Mouse (Mus musculus) kidney, adult 11 months (tissue): ENCODE measurements around the gene Dazap2.
A peak's percentile ranks its signal among the peaks of the same experiment; 100 is the strongest.
"Not testable (repeated sequence)": the region's sequence is repeated elsewhere in the genome, so short reads cannot be mapped to it uniquely, and the experiment has no call there.

Source experiments
- DNase-seq: peaks from one replicate; pipeline ENCODE4 v3.0.0; 2022

Gene Dazap2

DNA sequence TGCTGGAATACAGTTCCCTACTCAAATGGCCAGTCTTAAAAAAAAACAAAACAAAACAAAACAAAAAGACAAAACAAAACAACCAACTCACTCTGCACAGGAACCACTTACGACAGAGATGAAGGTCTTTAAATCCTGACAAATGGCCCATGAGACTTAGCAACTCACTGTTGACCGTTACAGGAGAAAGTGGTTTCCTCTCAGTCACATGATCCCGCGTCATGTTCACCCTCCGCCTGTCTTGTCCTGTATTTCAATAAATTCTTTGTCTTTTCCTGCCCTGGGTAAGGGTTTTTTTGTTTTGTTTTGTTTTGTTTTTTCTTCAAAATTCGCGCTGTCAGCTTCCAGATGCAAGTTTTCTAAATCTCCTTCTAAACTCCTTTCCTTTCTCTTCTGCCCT, 3.2 kb upstream of the Dazap2 start:
- DNase-seq, result no peak

DNA sequence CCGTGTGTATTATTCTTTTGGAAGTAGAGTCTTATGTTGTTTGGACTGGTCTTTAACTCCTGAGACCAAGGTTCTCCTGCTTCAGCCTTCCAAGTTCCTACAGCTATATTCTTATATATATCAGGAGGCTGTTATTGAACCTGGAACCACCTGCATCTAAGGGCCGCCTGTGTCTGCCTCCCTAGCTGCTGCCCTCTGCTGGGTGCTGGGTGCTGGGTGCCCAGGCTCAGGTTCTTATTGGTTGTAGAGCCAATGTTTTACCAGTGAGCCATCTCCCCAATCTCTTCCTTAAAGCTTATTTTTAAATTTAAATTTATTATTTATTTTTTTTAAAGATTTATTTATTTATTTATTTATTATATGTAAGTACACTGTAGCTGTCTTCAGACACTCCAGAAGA, 2.7 kb upstream of the Dazap2 start:
- no peak for DNase-seq

GRCm38 (mm10) chr15:100613584-100613983, 1.6 kb upstream of the Dazap2 start:
- peak; percentile 66 for DNase-seq

- DNase-seq, result peak; percentile 62
These were observed 742 bp upstream of the Dazap2 start for GRCm38 (mm10) chr15:100614218-100614995.

GRCm38 (mm10) chr15:100615825-100616220, 674 bp downstream of the Dazap2 start:
- peak; percentile 86 for DNase-seq

DNA sequence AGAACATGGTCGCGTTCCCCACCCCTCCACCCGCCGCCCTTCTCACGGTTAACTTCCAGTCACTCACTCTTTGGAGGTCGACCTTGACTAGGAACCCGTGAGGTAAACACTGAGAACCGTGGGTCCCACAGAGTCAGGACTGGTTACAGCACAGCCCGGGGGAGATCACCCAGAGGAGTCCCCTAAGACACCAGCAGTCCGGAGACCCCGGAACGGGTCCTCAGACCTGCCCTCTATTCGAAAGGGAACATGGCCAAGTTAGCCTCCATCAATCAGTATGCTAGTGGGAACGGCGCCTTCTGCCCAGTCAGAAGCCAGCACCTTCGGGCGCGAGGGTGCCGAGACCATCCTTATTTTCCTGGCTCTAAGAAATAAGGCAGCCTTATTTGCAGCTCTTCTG, 1.1 kb downstream of the Dazap2 start:
- peak; percentile 64 for DNase-seq

- no peak for DNase-seq
These were observed 4.1 kb downstream of the Dazap2 start for GRCm38 (mm10) chr15:100619200-100619599.

GRCm38 (mm10) chr15:100621671-100622070, 6.5 kb downstream of the Dazap2 start:
- not testable (repeated sequence) for DNase-seq

DNA sequence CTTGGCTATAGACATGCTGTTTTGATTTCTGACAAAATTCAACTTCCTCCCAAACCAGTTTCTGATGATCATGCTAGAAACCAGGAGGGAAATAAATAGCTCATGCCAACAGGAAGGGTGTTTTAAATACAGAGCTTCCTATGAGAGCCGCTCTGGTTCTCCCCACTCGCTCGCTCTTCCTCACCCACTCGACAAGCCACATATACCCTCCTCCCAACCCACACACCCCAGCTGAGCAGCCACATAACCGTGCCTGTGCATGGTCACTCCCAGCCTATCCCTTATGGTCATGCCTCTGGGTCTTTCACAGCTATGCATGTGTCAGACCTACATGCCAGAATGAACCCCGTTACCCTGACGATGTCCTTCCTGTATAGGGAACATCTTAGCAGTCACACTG, 7.0 kb downstream of the Dazap2 start:
- no peak for DNase-seq

DNA sequence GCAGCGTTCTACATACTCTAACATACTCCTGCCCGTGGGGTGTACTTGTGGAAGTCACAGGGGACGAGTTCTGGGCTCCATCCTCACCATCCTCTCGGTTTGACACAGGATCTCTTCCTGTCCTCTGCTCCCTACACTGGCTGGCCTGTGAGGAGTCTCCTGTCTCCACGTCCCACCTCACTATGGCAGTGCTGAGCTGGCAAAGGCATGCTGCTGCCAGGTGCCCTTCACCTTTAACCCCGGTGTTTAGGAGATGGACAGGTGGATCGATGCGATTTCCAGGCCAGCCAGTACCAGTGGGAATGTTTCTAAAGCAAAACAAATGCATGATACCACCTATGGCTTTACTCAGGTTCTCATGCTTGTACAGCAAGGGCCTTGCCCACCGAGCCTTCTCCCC, 8.6 kb downstream of the Dazap2 start:
- DNase-seq, result no peak

GRCm38 (mm10) chr15:100624435-100624834, 9.3 kb downstream of the Dazap2 start:
- DNase-seq, result no peak

GRCm38 (mm10) chr15:100627287-100627686, 12.1 kb downstream of the Dazap2 start:
- no peak for DNase-seq

- no peak for DNase-seq
These were observed 12.7 kb downstream of the Dazap2 start for GRCm38 (mm10) chr15:100627774-100628370.

DNA sequence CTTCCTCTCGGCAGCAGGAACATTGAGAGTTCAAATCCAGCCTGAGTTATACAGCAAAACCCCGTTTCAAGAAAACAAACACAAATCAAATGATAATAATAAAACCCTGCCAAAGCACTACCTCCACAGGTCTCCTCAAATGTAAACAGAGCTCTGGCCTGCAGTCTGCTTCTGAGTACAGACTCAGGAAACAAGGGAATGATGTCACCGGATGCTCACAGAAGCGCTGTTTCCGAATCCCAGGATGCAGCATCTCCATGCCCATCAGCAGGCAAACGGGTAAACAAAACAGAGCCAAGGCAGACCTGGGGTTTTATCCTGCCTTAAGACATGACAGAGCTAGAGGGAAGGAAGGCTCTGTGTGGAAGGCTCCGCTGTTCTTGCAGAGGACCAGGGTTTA, 13.6 kb downstream of the Dazap2 start:
- DNase-seq, result no peak

GRCm38 (mm10) chr15:100630126-100630525, 15.0 kb downstream of the Dazap2 start:
- DNase-seq, result no peak

GRCm38 (mm10) chr15:100631454-100632170, 16.5 kb downstream of the Dazap2 start:
- no peak for DNase-seq

GRCm38 (mm10) chr15:100632323-100632722, 17.2 kb downstream of the Dazap2 start:
- no peak for DNase-seq

GRCm38 (mm10) chr15:100633341-100633740, 18.2 kb downstream of the Dazap2 start:
- no peak for DNase-seq

GRCm38 (mm10) chr15:100635239-100635638, 20.1 kb downstream of the Dazap2 start:
- no peak for DNase-seq

DNA sequence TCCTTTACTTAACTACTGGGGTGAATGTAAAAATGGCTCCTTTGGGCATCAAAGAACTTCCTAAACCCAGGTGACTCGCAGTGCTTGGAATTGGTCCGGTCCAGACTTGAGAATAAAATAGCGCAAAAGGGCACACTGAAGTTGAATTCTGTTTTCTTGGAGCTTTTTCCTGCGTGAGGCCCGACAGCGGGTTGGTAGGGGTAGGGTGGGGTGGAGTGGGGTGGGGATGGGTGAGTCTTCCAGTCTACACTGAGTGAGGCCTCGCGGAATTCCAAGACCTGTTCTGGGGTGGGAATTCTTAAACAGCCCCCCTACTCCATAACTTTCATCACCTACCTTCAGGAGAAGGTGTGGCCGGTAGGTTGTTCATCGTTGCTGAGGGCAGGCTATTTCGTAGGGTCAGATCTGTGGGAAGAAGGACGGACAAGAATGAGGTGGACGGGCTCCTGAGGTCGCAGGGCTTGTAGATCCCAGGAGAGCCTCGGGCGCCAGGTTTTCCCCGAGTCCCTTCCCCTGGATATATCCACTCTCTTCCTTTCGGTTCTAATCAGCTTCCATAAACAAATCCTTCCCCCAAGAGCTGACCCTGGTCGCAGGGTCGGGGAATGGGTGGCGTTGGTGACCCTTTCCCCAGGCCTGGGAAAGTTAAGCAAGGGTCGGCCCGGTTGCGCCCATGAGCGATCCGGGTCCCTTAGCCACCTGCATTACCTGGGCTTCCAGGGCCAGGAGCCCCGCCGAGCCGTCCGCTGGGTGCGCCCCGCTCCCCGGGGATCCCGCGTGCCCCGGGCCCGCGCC, 20.9 kb downstream of the Dazap2 start:
- no peak for DNase-seq

GRCm38 (mm10) chr15:100636700-100637501, 21.8 kb downstream of the Dazap2 start, which contains the start of gene Smagp:
Gene Smagp (minus strand): TSS chr15:100636940.
- peak; percentile 92 for DNase-seq

- peak; percentile 68 for DNase-seq
These were observed 22.5 kb downstream of the Dazap2 start for GRCm38 (mm10) chr15:100637661-100638060.
